Mouse (Mus musculus): Measurements from ENCODE around the gene Ipp. TPM values are rescaled to one million over a fixed set of nuclear protein-coding genes. Genes with fewer than 3 reads are reported as not detected.

Ipp gene
- 16.5 and 16.8 TPM in 2 replicates for polyA plus RNA-seq (2016; fragmentation: Nextera tagmentation; extraction: Ambion mirVana)

GRCm38 (mm10) chr4:116507425-116508218, at the start of gene Ipp:
TSS of gene Ipp (plus strand) at chr4:116507549.
- H3K9ac ChIP-seq (replicated peaks): peak within 1 kb of the TSS; percentile 70
- H3K9me3 ChIP-seq: no peaks in the 10 kb centered on the region
- peak within 1 kb of the TSS; percentile 57 for H3K4me2 ChIP-seq (replicated peaks)
- H3K27ac ChIP-seq (replicated peaks): peak within 1 kb of the TSS; percentile 88
- under 1% methylated on average over 55 of the region's 55 CpGs for WGBS
- 0 out of 2 replicates have a peak, but pooled peaks cover 3% of the 10 kb centered on the region for H3K36me3 ChIP-seq
- H3K4me1 ChIP-seq: peaks cover 12% of the 10 kb centered on the region
- peak within 1 kb of the TSS; percentile 59 for H3K4me3 ChIP-seq
- no peaks in the 10 kb centered on the region for H3K27me3 ChIP-seq
- ATAC-seq (ENCODE audit: low FRiP score, low read depth): peak; percentile 98

DNA sequence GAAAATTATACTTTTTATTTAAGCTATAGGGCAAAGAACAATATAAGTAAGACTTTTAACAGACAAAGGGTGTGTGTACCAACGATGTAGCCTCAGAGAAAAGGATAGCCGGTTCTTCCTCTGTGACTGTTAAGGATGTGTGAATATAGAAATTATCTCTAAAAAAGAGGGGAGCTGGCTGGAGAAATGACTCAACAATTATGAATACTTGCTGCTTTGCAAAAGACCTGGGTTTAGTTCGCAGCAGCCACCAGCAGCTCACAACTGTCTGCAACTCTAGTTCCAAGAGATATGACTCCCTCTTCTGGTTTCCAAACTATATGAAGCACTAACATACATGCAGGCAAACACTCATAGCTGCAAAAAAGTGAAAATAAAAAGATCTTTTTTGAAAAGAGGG, 45.4 kb upstream of the Ipp start:
- Histone ChIP-seq H3K27me3 (no peaks in the 10 kb centered on the region), H3K9me3 (no peaks in the 10 kb centered on the region), H3K4me2 (replicated peaks) (peak overlapping the region; percentile 68), H3K9ac (replicated peaks) (no peak overlapping the region), H3K36me3 (no peaks in the 10 kb centered on the region), H3K4me1 (peaks cover 24% of the 10 kb centered on the region), H3K27ac (replicated peaks) (no peak overlapping the region), H3K4me3 (no peak overlapping the region)
- WGBS: 99% methylated on average over 3 of the region's 3 CpGs
- no peak for ATAC-seq (ENCODE audit: low FRiP score, low read depth)

DNA sequence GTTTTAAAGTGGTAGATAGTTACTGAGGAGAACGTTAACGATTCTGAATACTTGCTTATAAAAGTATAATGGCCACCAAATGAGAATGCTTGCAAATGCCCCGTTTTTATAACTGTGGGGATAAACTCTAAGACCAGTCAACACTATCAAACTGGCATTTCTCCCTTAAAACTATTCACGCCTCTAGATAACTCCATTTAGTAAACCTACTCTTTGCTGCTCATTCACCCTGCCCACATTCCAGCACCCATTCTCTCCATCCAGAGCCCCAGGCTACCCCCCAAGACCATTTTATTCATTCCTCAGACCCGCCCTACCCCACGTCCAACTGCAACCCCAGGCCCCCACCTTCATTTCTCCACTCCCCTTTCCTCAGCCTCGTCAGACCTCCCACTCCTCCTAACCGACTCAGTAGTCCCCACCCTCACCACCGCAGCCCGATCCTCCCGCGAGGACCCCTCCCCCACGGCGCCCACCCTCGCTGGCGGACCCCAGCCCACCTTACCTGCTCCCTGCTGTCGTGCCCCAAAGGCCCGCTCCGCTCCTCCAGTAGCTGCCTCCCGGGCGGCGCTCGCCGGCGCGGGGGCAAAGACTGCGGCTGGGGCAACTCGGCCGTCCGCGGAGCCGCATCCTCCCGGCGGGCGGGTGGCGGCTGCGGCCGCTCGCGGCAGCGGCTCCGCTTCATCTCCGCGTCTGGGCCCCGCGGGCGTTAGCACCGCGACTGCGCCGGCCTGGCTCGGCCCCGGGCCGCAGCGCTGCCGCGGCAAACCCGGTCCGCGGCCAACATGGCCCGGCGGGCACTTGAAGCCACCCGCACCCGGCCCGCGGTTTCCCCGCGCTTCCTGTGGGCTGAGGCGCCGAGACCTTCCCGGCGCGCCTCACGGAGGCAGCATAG, 43.9 kb upstream of the Ipp start:
- Histone ChIP-seq H3K27me3 (no peaks in the 10 kb centered on the region), H3K36me3 (no peaks in the 10 kb centered on the region)
- under 1% methylated on average over 73 of the region's 74 CpGs for WGBS

DNA sequence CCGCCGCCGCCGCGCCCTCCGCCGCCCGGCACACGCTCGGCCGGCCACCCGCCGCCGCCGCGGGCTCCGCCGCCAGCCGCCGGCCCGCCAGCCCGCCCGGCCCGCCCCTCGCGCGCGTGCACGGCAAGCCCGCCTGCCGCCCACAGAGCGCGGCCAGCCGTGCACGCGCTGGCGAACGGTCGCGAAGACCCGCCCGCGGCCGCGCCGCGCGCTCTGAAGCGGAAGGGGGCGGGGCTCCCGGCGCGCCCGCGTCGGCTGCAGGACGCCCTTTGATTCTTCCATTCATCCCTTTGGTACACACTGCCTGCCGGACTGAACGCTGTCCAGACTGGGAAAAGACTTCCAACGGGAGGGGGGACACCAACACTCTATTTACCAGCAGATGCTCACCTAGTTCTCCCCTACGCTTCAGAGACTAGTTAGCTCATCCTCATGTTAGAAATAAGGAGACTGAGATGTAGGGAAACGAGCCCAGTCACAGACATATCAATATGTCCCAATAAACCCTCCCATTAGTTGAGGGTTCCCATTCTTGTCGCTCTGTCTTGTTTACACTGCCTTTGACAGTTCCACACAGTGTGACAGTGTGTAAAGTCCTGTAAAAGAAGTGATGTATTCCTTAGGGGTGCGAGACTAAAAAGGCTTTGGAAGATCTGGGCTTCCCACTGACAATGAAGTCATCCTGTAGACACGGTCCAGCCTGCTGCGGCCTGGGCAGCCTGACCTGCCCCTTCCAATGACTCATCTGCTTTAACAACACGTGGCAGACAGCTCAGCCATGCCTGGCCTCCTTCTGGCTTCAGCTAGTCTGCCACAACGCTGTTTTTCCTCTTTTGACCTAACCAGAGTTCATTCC, 43.0 kb upstream of the Ipp start, which contains the start of gene Mast2:
Gene Mast2, minus strand, starts transcription at position 58 of the 856 bp plus-strand sequence.
- ATAC-seq (ENCODE audit: low FRiP score, low read depth): peak; percentile 90
- 2% methylated on average over 51 of the region's 68 CpGs for WGBS
- peak within 1 kb of the TSS; percentile 68 for H3K4me2 ChIP-seq (replicated peaks)

More for the DNA sequence above, 43.9 kb upstream of the Ipp start:
- Histone ChIP-seq H3K27ac (replicated peaks) (peak overlapping the region; percentile 96), H3K4me3 (peak overlapping the region; percentile 98), H3K9me3 (peaks cover 5% of the 10 kb centered on the region; the same call in 1 of the 2 replicates), H3K9ac (replicated peaks) (peak overlapping the region; percentile 93), H3K4me1 (peaks cover 24% of the 10 kb centered on the region), H3K4me2 (replicated peaks) (peak overlapping the region; percentile 68)
- peak; percentile 79 for ATAC-seq (ENCODE audit: low FRiP score, low read depth)

GRCm38 (mm10) chr4:116481322-116481721, 26.0 kb upstream of the Ipp start:
- peaks cover 5% of the 10 kb centered on the region; the same call in 1 of the 2 replicates for H3K4me1 ChIP-seq
- no peaks in the 10 kb centered on the region for H3K36me3 ChIP-seq
- 83% methylated on average over 2 of the region's 2 CpGs for whole genome bisulfite sequencing
- no peak overlapping the region for H3K4me2 ChIP-seq (replicated peaks)
- H3K9me3 ChIP-seq: no peaks in the 10 kb centered on the region
- H3K4me3 ChIP-seq: no peak overlapping the region
- no peaks in the 10 kb centered on the region for H3K27me3 ChIP-seq
- H3K27ac ChIP-seq (replicated peaks): no peak overlapping the region
- no peak overlapping the region for H3K9ac ChIP-seq (replicated peaks)
- no peak for ATAC-seq (ENCODE audit: low FRiP score, low read depth)

More for the DNA sequence above, 43.0 kb upstream of the Ipp start, which contains the start of gene Mast2:
- peak within 1 kb of the TSS; percentile 98 for H3K4me3 ChIP-seq
- peaks cover 24% of the 10 kb centered on the region for H3K4me1 ChIP-seq
- peaks cover 5% of the 10 kb centered on the region; the same call in 1 of the 2 replicates for H3K9me3 ChIP-seq
- H3K36me3 ChIP-seq: no peaks in the 10 kb centered on the region
- peak within 1 kb of the TSS; percentile 96 for H3K27ac ChIP-seq (replicated peaks)
- H3K27me3 ChIP-seq: no peaks in the 10 kb centered on the region
- H3K9ac ChIP-seq (replicated peaks): peak within 1 kb of the TSS; percentile 93

GRCm38 (mm10) chr4:116483476-116483875, 23.9 kb upstream of the Ipp start:
- Histone ChIP-seq H3K9ac (replicated peaks) (no peak overlapping the region), H3K4me3 (no peak overlapping the region), H3K27me3 (no peaks in the 10 kb centered on the region), H3K27ac (replicated peaks) (0 out of 2 replicates have a peak overlapping the region, but pooled peaks have one; percentile 25), H3K4me1 (peaks cover 5% of the 10 kb centered on the region; the same call in 1 of the 2 replicates), H3K9me3 (no peaks in the 10 kb centered on the region), H3K4me2 (replicated peaks) (no peak overlapping the region), H3K36me3 (no peaks in the 10 kb centered on the region)
- WGBS: 38% methylated on average over 2 of the region's 2 CpGs
- no peak for ATAC-seq (ENCODE audit: low FRiP score, low read depth)

DNA sequence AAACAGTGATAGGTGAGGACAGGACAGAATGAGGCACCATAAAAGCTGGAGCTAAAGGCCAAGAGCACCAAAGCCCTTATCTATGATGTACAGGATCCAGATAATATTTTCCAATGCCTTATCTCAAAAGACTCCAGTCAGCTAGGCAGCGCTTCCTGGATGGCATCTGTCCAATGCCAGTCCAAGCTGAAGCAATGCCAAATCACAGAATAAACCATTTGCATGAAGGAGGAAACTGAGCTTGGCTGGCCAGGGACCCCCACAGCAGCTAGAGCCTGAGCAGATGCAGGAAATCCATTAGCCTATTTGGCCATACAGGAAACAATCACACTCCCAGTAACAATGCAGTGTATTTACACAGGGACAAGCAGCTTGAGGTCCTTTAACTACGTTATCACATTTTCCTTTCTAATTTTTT, 16.2 kb upstream of the Ipp start:
- Histone ChIP-seq H3K27me3 (no peaks in the 10 kb centered on the region), H3K27ac (replicated peaks) (no peak overlapping the region), H3K4me1 (no peaks in the 10 kb centered on the region), H3K36me3 (no peaks in the 10 kb centered on the region), H3K9me3 (no peaks in the 10 kb centered on the region), H3K4me2 (replicated peaks) (no peak overlapping the region), H3K9ac (replicated peaks) (no peak overlapping the region), H3K4me3 (no peak overlapping the region)
- ATAC-seq (ENCODE audit: low FRiP score, low read depth): no peak
- 76% methylated on average over 2 of the region's 2 CpGs for WGBS

GRCm38 (mm10) chr4:116491886-116492285, 15.5 kb upstream of the Ipp start:
- no peak overlapping the region for H3K9ac ChIP-seq (replicated peaks)
- H3K9me3 ChIP-seq: no peaks in the 10 kb centered on the region
- no peak for ATAC-seq (ENCODE audit: low FRiP score, low read depth)
- no peak overlapping the region for H3K4me3 ChIP-seq
- H3K27ac ChIP-seq (replicated peaks): no peak overlapping the region
- no peak overlapping the region for H3K4me2 ChIP-seq (replicated peaks)
- 94% methylated on average over 2 of the region's 2 CpGs for WGBS
- no peaks in the 10 kb centered on the region for H3K4me1 ChIP-seq
- H3K27me3 ChIP-seq: no peaks in the 10 kb centered on the region
- H3K36me3 ChIP-seq: no peaks in the 10 kb centered on the region

- ATAC-seq (ENCODE audit: low FRiP score, low read depth): no peak
- no peaks in the 10 kb centered on the region for H3K27me3 ChIP-seq
- H3K36me3 ChIP-seq: no peaks in the 10 kb centered on the region
- H3K4me1 ChIP-seq: no peaks in the 10 kb centered on the region
- WGBS: 79% methylated on average over 4 of the region's 4 CpGs
- H3K9ac ChIP-seq (replicated peaks): no peak overlapping the region
- H3K27ac ChIP-seq (replicated peaks): no peak overlapping the region
- H3K9me3 ChIP-seq: no peaks in the 10 kb centered on the region
- H3K4me2 ChIP-seq (replicated peaks): no peak overlapping the region
- no peak overlapping the region for H3K4me3 ChIP-seq
Measured at GRCm38 (mm10) chr4:116492460-116492859, 14.9 kb upstream of the Ipp start.

GRCm38 (mm10) chr4:116493646-116494045, 13.7 kb upstream of the Ipp start:
- Histone ChIP-seq H3K4me3 (no peak overlapping the region), H3K27ac (replicated peaks) (no peak overlapping the region), H3K36me3 (no peaks in the 10 kb centered on the region), H3K9me3 (no peaks in the 10 kb centered on the region), H3K9ac (replicated peaks) (no peak overlapping the region), H3K27me3 (no peaks in the 10 kb centered on the region), H3K4me2 (replicated peaks) (no peak overlapping the region), H3K4me1 (no peaks in the 10 kb centered on the region)
- no peak for ATAC-seq (ENCODE audit: low FRiP score, low read depth)
- WGBS: 81% methylated on average over 5 of the region's 5 CpGs

DNA sequence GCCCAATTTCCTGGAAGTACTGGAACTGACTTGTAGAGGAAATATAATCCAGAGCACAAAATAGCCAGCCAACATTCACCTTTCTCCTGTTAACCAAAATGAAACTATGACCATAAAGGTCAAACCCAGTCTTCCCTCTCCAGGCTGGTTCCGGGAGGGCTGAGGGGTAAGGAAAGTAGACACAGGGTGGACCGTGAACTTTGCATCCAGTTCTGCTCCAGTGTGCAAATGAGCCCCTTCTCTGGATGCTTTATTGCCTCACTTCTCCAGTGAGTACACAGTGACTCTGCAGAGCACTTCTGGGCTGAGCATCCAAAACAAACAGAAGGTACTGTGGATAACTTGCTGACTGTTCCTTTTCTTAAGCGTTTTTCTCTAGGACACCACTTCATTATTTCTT, 7.4 kb upstream of the Ipp start:
- Histone ChIP-seq H3K36me3 (no peaks in the 10 kb centered on the region), H3K9ac (replicated peaks) (no peak overlapping the region), H3K4me2 (replicated peaks) (no peak overlapping the region), H3K27me3 (no peaks in the 10 kb centered on the region), H3K4me3 (no peak overlapping the region), H3K4me1 (no peaks in the 10 kb centered on the region), H3K9me3 (no peaks in the 10 kb centered on the region), H3K27ac (replicated peaks) (no peak overlapping the region)
- WGBS: 81% methylated on average over 3 of the region's 3 CpGs
- ATAC-seq (ENCODE audit: low FRiP score, low read depth): no peak

Data from midbrain, embryonic 12.5 days (tissue).